Mouse (Mus musculus): ENCODE measurements around the gene Timp2. TPM values are rescaled to one million over a fixed set of nuclear protein-coding genes. Genes with fewer than 3 reads are reported as not detected.
A peak's percentile ranks its signal among the peaks of the same experiment; 100 is the strongest.

Gene Timp2
- polyA plus RNA-seq, 1 experiment, result 37.6 TPM

DNA sequence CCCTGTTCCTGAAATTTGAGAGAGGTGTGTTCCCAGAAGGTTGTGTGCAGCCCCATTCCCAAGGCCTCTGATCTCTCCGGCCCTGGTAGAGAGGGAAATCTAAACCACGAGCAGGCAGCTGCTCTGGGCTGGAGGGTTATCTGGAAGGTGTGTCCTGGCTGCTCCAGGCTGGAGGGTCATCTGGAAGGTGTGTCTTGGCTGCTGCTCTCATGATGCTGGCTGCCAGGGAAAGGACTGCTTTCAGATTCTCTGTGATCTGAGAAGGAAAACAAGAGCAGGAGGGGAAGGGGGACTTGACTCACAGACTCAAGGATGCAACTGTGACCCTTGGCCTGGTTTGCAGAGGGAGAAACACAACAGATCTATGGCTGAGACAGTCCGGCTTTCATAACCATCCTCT lies 10.6 kb upstream of the Timp2 start:
- Histone ChIP-seq H3K4me1 (ENCODE audit: control insufficient read depth, insufficient read depth, low read length) (peaks cover 2% of the 10 kb centered on the region), H3K4me3 (replicated peaks; ENCODE audit: control insufficient read depth, low read depth, low read length) (no peak overlapping the region), H3K27ac (ENCODE audit: control insufficient read depth, insufficient read depth, low read depth, low read length, poor library complexity) (no peak overlapping the region)
- TF ChIP-seq POLR2A (IDR thresholded peaks at IDR 0.05; ENCODE audit: borderline replicate concordance, control insufficient read depth, low read depth, low read length) (no peak), CTCF (IDR thresholded peaks at IDR 0.05; ENCODE audit: control insufficient read depth, insufficient read depth, low read length) (no peak)
- WGBS, result 69% methylated on average over 3 of the region's 3 CpGs

DNA sequence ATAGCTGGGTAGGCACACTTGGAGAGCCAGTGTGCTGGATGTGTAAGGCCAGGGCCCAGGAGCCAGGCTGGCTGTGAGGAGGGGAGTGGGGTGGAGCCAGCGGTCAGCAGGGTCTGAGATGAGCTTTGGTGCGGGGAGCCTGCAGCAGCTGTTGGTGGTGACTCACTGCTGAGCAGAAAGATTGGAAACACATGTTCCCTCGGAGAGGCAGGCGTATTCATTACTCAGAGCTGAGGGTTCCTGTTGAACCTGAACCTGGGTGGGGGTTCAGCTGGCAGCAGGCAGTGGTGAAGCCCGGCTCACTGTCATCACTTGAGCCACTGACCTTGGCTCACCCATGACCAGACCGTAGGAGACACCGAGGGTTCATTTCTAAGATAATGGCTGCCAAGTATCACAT lies 9.6 kb upstream of the Timp2 start:
- Histone ChIP-seq H3K4me1 (ENCODE audit: control insufficient read depth, insufficient read depth, low read length) (peaks cover 2% of the 10 kb centered on the region), H3K4me3 (replicated peaks; ENCODE audit: control insufficient read depth, low read depth, low read length) (no peak overlapping the region), H3K27ac (ENCODE audit: control insufficient read depth, insufficient read depth, low read depth, low read length, poor library complexity) (peak overlapping the region; percentile 12; the same call in 1 of the 2 replicates)
- TF ChIP-seq CTCF (IDR thresholded peaks at IDR 0.05; ENCODE audit: control insufficient read depth, insufficient read depth, low read length) (no peak), POLR2A (IDR thresholded peaks at IDR 0.05; ENCODE audit: borderline replicate concordance, control insufficient read depth, low read depth, low read length) (no peak)
- WGBS, result 90% methylated on average over 7 of the region's 7 CpGs

DNA sequence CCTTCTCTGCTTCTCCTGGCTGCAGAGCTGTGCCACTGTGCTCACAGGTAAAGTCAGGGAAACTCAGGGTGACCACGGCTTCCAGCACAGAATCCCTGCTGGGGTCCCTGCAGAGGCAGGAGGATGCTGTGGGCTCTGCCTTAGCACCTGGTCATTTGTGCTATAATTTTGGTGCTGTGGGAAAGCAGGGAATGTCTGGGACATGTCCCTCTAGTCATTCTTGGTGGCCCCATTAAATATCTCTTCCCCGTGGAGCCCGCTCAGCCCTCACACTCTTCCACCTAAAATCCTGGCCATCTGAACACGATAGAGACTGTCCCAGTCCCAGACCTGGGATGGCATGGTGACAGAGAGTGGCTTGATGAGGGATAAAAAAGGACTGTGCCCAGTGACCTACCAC lies 8.5 kb upstream of the Timp2 start:
- no peak overlapping the region for H3K4me3 ChIP-seq (replicated peaks; ENCODE audit: control insufficient read depth, low read depth, low read length)
- TF ChIP-seq POLR2A (IDR thresholded peaks at IDR 0.05; ENCODE audit: borderline replicate concordance, control insufficient read depth, low read depth, low read length) (no peak), CTCF (IDR thresholded peaks at IDR 0.05; ENCODE audit: control insufficient read depth, insufficient read depth, low read length) (no peak)
- H3K27ac ChIP-seq (ENCODE audit: control insufficient read depth, insufficient read depth, low read depth, low read length, poor library complexity), result no peak overlapping the region
- whole genome bisulfite sequencing, result 77% methylated on average over 4 of the region's 4 CpGs
- peaks cover 2% of the 10 kb centered on the region; the same call in 1 of the 2 replicates for H3K4me1 ChIP-seq (ENCODE audit: control insufficient read depth, insufficient read depth, low read length)

- no peak for TF ChIP-seq CTCF (IDR thresholded peaks at IDR 0.05; ENCODE audit: control insufficient read depth, insufficient read depth, low read length)
- TF ChIP-seq POLR2A (IDR thresholded peaks at IDR 0.05; ENCODE audit: borderline replicate concordance, control insufficient read depth, low read depth, low read length), result no peak; the same call in 1 of the 2 replicates
- Histone ChIP-seq H3K4me1 (ENCODE audit: control insufficient read depth, insufficient read depth, low read length) (peaks cover 2% of the 10 kb centered on the region; the same call in 1 of the 2 replicates), H3K27ac (ENCODE audit: control insufficient read depth, insufficient read depth, low read depth, low read length, poor library complexity) (peak overlapping the region; percentile 68), H3K4me3 (replicated peaks; ENCODE audit: control insufficient read depth, low read depth, low read length) (no peak overlapping the region)
- WGBS, result 6% methylated on average over 8 of the region's 8 CpGs
Measured at GRCm38 (mm10) chr11:118362971-118363518, 7.5 kb upstream of the Timp2 start.

GRCm38 (mm10) chr11:118362501-118362900 lies 7.0 kb upstream of the Timp2 start:
- no peak for TF ChIP-seq POLR2A (IDR thresholded peaks at IDR 0.05; ENCODE audit: borderline replicate concordance, control insufficient read depth, low read depth, low read length)
- no peak for TF ChIP-seq CTCF (IDR thresholded peaks at IDR 0.05; ENCODE audit: control insufficient read depth, insufficient read depth, low read length)
- no peak overlapping the region for H3K27ac ChIP-seq (ENCODE audit: control insufficient read depth, insufficient read depth, low read depth, low read length, poor library complexity)

DNA sequence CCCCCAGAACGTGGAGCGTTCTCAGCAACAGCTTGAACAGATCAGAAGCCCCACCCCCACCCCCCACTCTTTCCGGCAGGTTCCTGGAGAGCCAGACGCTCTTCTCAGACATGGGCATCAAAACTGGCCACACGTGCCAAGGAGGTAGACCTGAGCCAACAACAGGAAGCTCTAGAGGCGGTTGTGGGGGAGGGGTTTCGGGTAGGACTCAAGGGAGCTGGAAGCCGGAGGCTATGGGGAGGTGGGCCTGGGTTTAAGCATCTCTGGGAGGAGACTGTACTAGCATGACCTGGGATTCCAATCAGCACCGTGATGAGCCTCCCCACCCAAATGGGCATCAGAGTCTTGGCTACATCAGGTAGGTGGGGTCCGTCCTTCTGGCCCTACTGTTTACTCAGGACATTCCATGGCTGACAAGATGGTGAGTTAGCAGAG lies 5.4 kb upstream of the Timp2 start:
- TF ChIP-seq POLR2A (IDR thresholded peaks at IDR 0.05; ENCODE audit: borderline replicate concordance, control insufficient read depth, low read depth, low read length) (no peak), CTCF (IDR thresholded peaks at IDR 0.05; ENCODE audit: control insufficient read depth, insufficient read depth, low read length) (no peak)
- Histone ChIP-seq H3K4me3 (replicated peaks; ENCODE audit: control insufficient read depth, low read depth, low read length) (no peak overlapping the region), H3K27ac (ENCODE audit: control insufficient read depth, insufficient read depth, low read depth, low read length, poor library complexity) (no peak overlapping the region), H3K4me1 (ENCODE audit: control insufficient read depth, insufficient read depth, low read length) (peaks cover 2% of the 10 kb centered on the region; the same call in 1 of the 2 replicates)
- WGBS, result 19% methylated on average over 10 of the region's 10 CpGs

More at GRCm38 (mm10) chr11:118362501-118362900, 7.0 kb upstream of the Timp2 start:
- peaks cover 2% of the 10 kb centered on the region; the same call in 1 of the 2 replicates for H3K4me1 ChIP-seq (ENCODE audit: control insufficient read depth, insufficient read depth, low read length)
- 67% methylated on average over 1 of the region's 1 CpGs for WGBS
- no peak overlapping the region for H3K4me3 ChIP-seq (replicated peaks; ENCODE audit: control insufficient read depth, low read depth, low read length)

DNA sequence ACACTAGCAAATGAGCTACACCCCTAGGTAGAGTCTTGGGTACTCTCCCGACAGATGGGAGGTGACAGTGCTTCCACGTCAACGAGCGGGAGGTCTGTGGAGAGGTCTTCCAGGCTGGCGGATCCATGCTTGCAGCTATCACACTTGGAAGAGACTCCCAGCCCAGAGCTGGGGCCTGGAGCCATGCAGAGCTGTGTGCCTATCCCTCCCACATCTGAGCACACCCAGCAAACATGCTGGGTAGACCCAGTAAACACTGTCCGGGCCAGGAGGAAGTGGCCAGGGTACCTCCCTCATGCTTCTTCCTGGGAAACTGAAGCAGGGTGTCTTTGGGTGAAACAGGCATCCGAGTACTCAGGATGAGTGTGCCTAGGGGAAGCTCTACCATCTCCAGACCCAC lies 5.0 kb upstream of the Timp2 start:
- no peak for TF ChIP-seq CTCF (IDR thresholded peaks at IDR 0.05; ENCODE audit: control insufficient read depth, insufficient read depth, low read length)
- TF ChIP-seq POLR2A (IDR thresholded peaks at IDR 0.05; ENCODE audit: borderline replicate concordance, control insufficient read depth, low read depth, low read length), result no peak
- WGBS, result 57% methylated on average over 7 of the region's 7 CpGs
- Histone ChIP-seq H3K4me3 (replicated peaks; ENCODE audit: control insufficient read depth, low read depth, low read length) (no peak overlapping the region), H3K4me1 (ENCODE audit: control insufficient read depth, insufficient read depth, low read length) (peaks cover 2% of the 10 kb centered on the region; the same call in 1 of the 2 replicates), H3K27ac (ENCODE audit: control insufficient read depth, insufficient read depth, low read depth, low read length, poor library complexity) (no peak overlapping the region)

DNA sequence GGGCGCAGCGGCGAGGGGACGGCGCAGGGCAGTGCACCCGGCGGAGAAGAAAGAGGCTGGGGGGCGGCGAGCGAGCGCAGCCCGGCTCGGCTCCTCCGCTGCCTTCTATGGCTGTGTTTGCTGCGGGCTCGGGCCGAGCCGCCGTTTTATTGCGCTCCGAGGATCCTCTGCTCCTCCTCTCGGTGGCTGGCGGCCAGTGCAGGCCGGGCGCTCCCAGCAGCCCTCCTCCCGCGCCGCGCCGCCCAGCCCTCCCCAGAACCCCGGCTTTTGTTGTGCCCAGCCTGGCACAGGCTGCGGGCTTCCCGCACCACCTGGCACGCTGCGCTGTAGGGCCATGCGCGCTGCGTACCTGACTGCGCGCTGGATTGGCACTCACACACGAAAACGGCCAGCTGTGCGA lies 335 bp downstream of the Timp2 start:
- Histone ChIP-seq H3K4me3 (replicated peaks; ENCODE audit: control insufficient read depth, low read depth, low read length) (peak overlapping the region; percentile 63), H3K4me1 (ENCODE audit: control insufficient read depth, insufficient read depth, low read length) (no peaks in the 10 kb centered on the region; the same call in 1 of the 2 replicates), H3K27ac (ENCODE audit: control insufficient read depth, insufficient read depth, low read depth, low read length, poor library complexity) (peak overlapping the region; percentile 79)
- TF ChIP-seq CTCF (IDR thresholded peaks at IDR 0.05; ENCODE audit: control insufficient read depth, insufficient read depth, low read length), result peak; percentile 48; the same call in 1 of the 2 replicates
- peak; percentile 75; the same call in 1 of the 2 replicates for TF ChIP-seq POLR2A (IDR thresholded peaks at IDR 0.05; ENCODE audit: borderline replicate concordance, control insufficient read depth, low read depth, low read length)
- WGBS, result under 1% methylated on average over 43 of the region's 43 CpGs
